In the genomic region with DNA sequence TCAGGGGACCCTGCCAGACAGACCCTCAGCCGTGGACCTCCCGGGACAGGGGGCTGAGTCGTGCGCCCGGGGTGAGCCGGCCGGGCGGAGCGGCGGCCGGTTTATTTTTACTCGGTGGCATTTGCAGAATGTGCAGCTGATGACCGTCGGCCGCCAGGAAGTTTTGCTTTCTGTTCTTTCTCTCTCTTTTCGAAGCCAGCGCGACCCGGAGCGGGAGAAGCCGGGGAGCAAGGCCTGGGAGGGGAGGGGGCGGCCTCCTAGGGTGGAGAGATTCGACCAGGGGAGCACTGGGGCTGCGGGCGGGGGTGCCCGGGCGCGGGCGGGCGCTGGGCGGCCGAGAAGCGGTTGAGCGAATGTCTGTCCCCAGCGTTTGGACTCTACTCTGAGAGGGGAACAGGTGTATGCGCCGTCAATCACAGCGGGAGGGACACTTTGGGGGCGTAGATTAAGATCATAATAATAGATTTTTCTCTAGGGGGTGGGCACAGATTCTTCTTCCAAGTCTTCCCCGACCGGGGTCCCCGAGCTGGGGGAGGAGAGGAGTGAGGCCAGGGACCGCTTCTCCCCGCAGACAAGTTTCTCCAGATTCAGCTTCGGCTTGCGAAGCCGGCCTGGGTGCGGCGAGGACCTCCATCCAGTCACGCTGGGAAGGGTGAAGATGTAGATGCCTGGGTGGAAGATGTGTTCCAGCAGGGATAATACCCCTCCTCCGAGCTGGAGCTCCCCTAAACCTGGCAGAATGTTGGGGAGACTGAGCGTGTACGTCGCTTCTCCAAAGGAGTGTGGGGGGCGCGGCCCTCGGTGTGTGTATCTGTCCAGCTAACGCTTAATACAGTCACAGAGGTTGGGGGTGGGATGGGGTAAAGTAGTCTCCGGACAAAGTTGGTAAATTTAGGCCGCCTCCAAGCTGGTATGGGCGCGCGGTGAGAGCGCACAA, we compare ENCODE assay signal across 8 mouse cellular contexts. TPM values are rescaled to one million over a fixed set of nuclear protein-coding genes. Genes with fewer than 3 reads are reported as not detected.
A peak's percentile ranks its signal among the peaks of the same experiment; 100 is the strongest.
DNase-seq lines count a peak whose midpoint lies in the region; ATAC-seq and TF ChIP-seq lines count a peak whose summit lies in the region.

No protein-coding gene starts in this region.

- H3K27ac ChIP-seq in forebrain, postnatal 0 days (ENCODE audit: low read depth, low read length): no peak overlapping the region
- no peak overlapping the region for H3K27ac ChIP-seq in intestine, embryonic 14.5 days (ENCODE audit: low read depth)

- no peak overlapping the region for H3K9ac ChIP-seq in forebrain, postnatal 0 days
- H3K9ac ChIP-seq in intestine, embryonic 14.5 days (ENCODE audit: low read length): peak overlapping the region; percentile 49

- ATAC-seq in forebrain, postnatal 0 days: no peak
- 0 out of 2 replicates have a peak, but pooled peaks have one; percentile 2 for ATAC-seq in intestine, embryonic 14.5 days (replicated peaks; ENCODE audit: low FRiP score, low TSS enrichment, low read depth)

- WGBS in lung, adult 2 months: 1% methylated on average over 62 of the region's 64 CpGs
- WGBS in forebrain, postnatal 0 days: 2% methylated on average over 59 of the region's 64 CpGs
- WGBS in intestine, embryonic 14.5 days: under 1% methylated on average over 61 of the region's 64 CpGs

- no peak for TF ChIP-seq CTCF in lung, adult 2 months (IDR thresholded peaks at IDR 0.05; ENCODE audit: insufficient read depth, low read length)
- no peak for TF ChIP-seq CTCF in forebrain, postnatal 0 days (IDR thresholded peaks at IDR 0.05; ENCODE audit: low read depth)

- H3K4me3 ChIP-seq in lung, adult 2 months (replicated peaks; ENCODE audit: extremely low read depth, low read depth, low read length): peak overlapping the region; percentile 73
- peak overlapping the region; percentile 48 for H3K4me3 ChIP-seq in forebrain, postnatal 0 days (ENCODE audit: low read depth, low read length)
- peak overlapping the region; percentile 74 for H3K4me3 ChIP-seq in intestine, embryonic 14.5 days (ENCODE audit: low read depth, low read length)

- DNase-seq in lung, adult 2 months: peak; percentile 69
- DNase-seq in lung, postnatal 25 days (ENCODE audit: low spot score): no peak
- DNase-seq in forebrain, postnatal 0 days: no peak
- DNase-seq in intestine, embryonic 14.5 days (ENCODE audit: low spot score): peak; percentile 76
- peak; percentile 32 for DNase-seq in lung, postnatal 10 days
- peak; percentile 30 for DNase-seq in urinary bladder, postnatal 25 days (ENCODE audit: low spot score)
- DNase-seq in thymus, postnatal 0 days (ENCODE audit: low spot score): no peak
- DNase-seq in ovary, postnatal 14 days (ENCODE audit: low spot score): no peak

- H3K4me1 ChIP-seq in lung, adult 2 months (ENCODE audit: control insufficient read depth, insufficient read depth, low read length): no peaks in the 10 kb centered on the region
- peaks cover 8% of the 10 kb centered on the region; the same call in 1 of the 2 replicates for H3K4me1 ChIP-seq in forebrain, postnatal 0 days (ENCODE audit: insufficient read depth)
- peaks cover 22% of the 10 kb centered on the region for H3K4me1 ChIP-seq in intestine, embryonic 14.5 days (replicated peaks; ENCODE audit: control insufficient read depth, insufficient read depth, low read length)

- H3K27me3 ChIP-seq in forebrain, postnatal 0 days (ENCODE audit: insufficient read depth, low read length): peaks cover 67% of the 10 kb centered on the region
- H3K27me3 ChIP-seq in intestine, embryonic 14.5 days (replicated peaks; ENCODE audit: control insufficient read depth, insufficient read depth, low read length): peaks cover 47% of the 10 kb centered on the region

- H3K36me3 ChIP-seq in forebrain, postnatal 0 days (ENCODE audit: insufficient read depth): no peaks in the 10 kb centered on the region
- no peaks in the 10 kb centered on the region for H3K36me3 ChIP-seq in intestine, embryonic 14.5 days (ENCODE audit: control insufficient read depth, insufficient read depth, low read length)

- TF ChIP-seq POLR2A in lung, adult 2 months (IDR thresholded peaks at IDR 0.05; ENCODE audit: borderline replicate concordance, extremely low read depth, low read depth, low read length): 0 out of 2 replicates have a peak, but pooled peaks have one; percentile 19

- H3K9me3 ChIP-seq in forebrain, postnatal 0 days (ENCODE audit: low read length): no peaks in the 10 kb centered on the region
- no peaks in the 10 kb centered on the region for H3K9me3 ChIP-seq in intestine, embryonic 14.5 days (ENCODE audit: control insufficient read depth, low read length)

- peak overlapping the region; percentile 99 for H3K4me2 ChIP-seq in forebrain, postnatal 0 days (ENCODE audit: low read depth)
- H3K4me2 ChIP-seq in intestine, embryonic 14.5 days (ENCODE audit: low read length): peak overlapping the region; percentile 99

RNA-seq across cellular contexts. Expression of a gene that starts 1.9 kb away (rescaled TPM):
- polyA plus RNA-seq in lung, adult 2 months (2012; rRNA removed): 68.7 and 72.5 TPM in 2 replicates
- total RNA-seq in forebrain, postnatal 0 days (2014; rRNA removed): 1.2 and 3.1 TPM in 2 replicates
- 0.65 and 1.1 TPM in 2 replicates for polyA plus RNA-seq in forebrain, postnatal 0 days (2015; fragmentation: Nextera tagmentation; extraction: Ambion mirVana)
- polyA plus RNA-seq in intestine, embryonic 14.5 days (2014; fragmentation: Nextera tagmentation; extraction: Ambion mirVana): 6.6 and 7.8 TPM in 2 replicates
- polyA plus RNA-seq in thymus, postnatal 0 days (2015; fragmentation: Nextera tagmentation; extraction: Ambion mirVana): 2.5 and 3.0 TPM in 2 replicates

Comparison
In these comparisons a context has a peak if more than half of its experiments do, and no peak if none do; other contexts are left out.
1. DNase-seq: peak in lung, adult 2 months (single experiment), intestine, embryonic 14.5 days (single experiment), lung, postnatal 10 days (single experiment) and urinary bladder, postnatal 25 days (single experiment); none in lung, postnatal 25 days (single experiment), forebrain, postnatal 0 days (single experiment), thymus, postnatal 0 days (single experiment) and ovary, postnatal 14 days (single experiment).
2. Peak in every context shown above with its lines, with median percentiles within 50 percentile points of each other: H3K4me3 ChIP-seq.